Mouse (Mus musculus) urinary bladder, postnatal 25 days (tissue): ENCODE measurements at regions not wholly inside any gene's neighbourhood (a gene's known extent, or its start where the extent isn't known, plus 50 kb on each side); places are given as distances from the start of the nearest gene placed in this dataset.

Experiments used
- DNase-seq: peaks from one replicate; pipeline ENCODE4 v3.0.0; 2022; ENCODE audit warnings: low spot score

GRCm38 (mm10) chr1:80030635-80031034 lies 169.7 kb upstream of the Serpine2 start:
- DNase-seq = no peak

DNA sequence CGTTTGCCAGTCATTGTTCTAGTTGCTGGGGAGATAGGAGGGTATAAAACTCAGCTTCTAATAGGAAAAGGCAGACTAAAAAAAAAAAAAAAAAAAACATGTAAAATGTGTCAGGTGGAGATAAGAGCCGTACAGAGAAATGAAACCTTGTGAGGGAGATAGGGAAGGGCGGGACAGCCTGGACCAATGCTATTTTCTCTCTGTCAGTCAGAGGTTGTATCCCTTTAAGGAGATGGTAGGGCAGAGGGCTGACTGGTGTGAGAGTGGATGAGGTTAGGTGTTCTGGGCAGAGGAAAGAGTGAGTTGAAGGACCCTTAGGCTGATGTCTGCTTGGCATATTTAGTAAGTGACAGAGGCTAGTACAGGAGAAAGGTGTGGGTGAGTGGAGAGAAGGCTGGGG lies 169.2 kb upstream of the Serpine2 start:
- DNase-seq = no peak

GRCm38 (mm10) chr1:80025863-80026616 lies 165.1 kb upstream of the Serpine2 start:
- no peak for DNase-seq

GRCm38 (mm10) chr1:80023518-80024095 lies 162.6 kb upstream of the Serpine2 start:
- no peak for DNase-seq

- DNase-seq = no peak
Measured at GRCm38 (mm10) chr1:80021866-80022265, 160.9 kb upstream of the Serpine2 start.

- peak; percentile 6 for DNase-seq
Measured at GRCm38 (mm10) chr1:80018391-80019065, 157.5 kb upstream of the Serpine2 start.

GRCm38 (mm10) chr1:80015474-80015873 lies 154.5 kb upstream of the Serpine2 start:
- DNase-seq = no peak

GRCm38 (mm10) chr1:80014586-80014985 lies 153.6 kb upstream of the Serpine2 start:
- DNase-seq = no peak

DNA sequence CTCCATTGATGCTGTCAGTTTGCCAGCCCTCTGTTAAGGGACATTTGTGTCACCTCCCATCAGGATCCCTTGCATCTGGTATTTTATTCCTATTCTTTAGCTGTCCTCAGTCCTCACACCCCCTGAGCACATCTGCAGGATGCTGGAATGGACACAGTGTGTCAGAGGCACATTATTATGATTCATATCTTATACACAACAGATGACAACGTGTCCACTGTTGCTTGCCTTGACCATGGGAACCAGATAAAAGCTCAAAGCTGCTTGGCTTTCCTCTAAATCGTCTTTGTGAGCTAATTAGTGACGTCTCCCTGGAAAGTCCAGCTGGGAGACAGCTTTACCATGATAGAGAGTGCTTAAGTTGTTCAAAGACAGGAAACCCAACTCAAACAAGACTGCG lies 149.7 kb upstream of the Serpine2 start:
- no peak for DNase-seq

GRCm38 (mm10) chr1:79999081-79999480 lies 138.1 kb upstream of the Serpine2 start:
- DNase-seq = no peak

DNA sequence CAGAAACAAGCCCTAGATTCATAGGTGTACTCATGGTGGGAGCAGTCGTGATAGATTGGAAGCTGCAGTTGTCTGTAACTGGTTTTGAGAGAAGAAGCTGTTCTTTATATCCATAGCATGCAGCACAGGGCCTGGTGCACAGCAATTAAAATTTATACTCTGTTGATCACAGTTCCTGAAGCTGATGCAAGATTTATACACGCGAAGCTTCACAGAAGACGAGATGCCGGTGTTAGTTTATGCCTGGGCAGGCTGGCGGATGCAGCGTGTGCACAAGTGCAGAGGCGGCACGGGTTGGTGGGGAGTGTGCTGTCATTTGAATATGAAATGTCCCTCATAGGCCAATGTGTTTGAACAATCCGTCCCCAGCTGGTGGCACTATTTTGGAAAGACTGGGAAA lies 136.9 kb upstream of the Serpine2 start:
- no peak for DNase-seq

DNA sequence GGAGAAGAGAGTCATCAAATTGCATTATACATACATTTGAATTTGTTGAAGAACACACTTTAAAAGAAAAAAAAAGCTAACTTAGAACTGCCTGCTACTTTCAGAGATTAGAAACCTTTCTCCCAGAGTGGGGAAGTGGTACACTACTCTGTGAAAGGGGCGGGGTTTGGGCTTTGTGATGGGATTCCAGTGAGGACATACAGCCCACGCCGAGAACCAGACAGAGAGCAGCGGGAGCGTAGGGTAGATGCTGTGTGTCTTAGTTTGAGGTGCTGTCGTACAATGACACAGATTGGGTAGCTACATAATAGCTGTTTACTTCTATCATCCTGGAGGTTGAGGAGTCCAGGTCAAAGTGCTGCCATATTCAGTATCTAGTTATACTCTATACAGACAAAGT lies 136.5 kb upstream of the Serpine2 start:
- DNase-seq = no peak

GRCm38 (mm10) chr1:79984721-79985120 lies 123.7 kb upstream of the Serpine2 start:
- no peak for DNase-seq

DNA sequence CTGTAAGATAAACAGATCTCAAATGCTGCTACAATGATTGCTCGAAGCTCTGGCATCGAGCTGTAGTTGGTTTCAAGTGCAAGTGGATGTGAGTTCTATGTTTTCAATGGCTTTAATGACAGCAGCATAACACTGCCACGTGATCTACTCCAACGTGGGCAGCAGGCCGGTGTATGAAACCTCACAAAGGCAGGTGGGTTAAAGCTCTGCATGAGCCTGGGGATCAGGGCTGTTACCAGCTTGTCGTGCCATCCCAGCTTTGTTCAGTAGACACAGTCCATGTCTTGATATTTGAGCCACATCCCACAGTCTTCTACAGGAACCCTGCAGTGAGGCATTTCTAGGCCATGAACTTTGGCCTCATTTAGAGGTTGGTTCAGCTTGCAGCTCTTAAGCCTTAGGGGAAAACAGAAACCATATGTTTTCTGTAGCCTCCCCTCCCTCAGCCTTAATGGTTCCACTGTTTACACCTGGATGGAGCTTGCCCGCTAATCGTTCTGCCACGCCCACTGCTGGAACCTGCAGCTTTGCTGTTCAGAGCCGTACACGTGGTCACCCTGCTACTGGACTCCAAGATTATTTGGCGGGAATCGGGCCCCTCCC lies 121.8 kb upstream of the Serpine2 start:
- DNase-seq = no peak

DNA sequence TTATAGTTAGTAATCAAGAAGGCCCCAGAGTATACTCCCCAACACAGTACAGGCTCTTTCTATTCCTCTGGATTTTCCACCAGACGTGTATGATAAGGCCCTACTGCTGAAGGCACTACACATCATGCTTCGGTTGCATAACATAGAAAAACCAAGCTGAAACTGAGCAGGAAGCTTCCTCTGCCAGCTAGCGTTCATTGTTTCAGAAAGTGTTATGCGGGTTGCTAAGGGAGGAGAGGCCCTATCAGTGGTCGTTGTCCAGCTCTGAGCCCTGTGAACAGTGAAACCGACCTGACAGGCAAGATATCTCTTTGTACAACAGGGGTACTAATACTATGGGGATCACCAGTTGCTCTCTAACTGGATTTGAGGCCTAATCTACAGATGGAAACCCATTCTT lies 118.9 kb upstream of the Serpine2 start:
- no peak for DNase-seq

DNA sequence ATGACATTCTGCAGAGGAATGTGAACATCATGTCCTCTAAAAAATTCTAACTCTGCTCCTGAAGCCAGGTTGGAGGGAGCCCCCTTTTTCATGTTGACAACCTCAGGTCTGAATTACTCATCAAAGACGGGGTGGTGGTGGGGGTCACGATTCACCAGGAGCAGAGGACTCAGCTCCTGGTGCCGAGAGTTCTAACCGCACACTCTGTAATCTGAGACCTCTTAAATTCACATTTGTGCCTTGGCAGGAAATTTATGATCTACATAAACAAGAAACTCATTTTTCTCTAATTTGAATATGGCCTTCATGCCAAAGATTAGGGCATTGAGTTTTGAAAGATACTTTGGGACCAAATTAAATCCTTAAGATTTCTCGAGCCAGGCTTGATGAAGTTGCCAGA lies 117.2 kb upstream of the Serpine2 start:
- DNase-seq = no peak

DNA sequence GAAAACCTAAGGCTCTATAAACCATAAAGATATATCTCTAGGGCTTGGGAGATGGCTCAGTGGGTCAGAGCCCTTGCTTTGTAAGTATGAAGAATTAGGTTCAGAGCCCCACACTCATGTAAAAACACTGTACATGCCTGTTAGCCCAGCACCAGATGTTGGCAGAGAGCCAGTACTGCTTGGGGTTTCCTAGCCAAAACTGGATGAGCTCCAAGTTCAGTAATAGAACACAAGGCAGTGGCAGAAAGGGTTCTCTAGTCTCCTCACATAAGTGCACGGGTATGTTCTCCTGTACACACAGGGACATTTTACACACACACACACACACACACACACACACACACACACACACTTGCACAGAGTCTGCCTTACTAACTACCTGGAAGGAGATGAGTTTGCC lies 95.1 kb upstream of the Serpine2 start:
- DNase-seq = no peak

GRCm38 (mm10) chr1:79944231-79944630 lies 83.3 kb upstream of the Serpine2 start:
- DNase-seq = no peak

- DNase-seq = no peak
Measured at GRCm38 (mm10) chr1:79932435-79932834, 71.5 kb upstream of the Serpine2 start.

- no peak for DNase-seq
Measured at GRCm38 (mm10) chr1:79927740-79928139, 66.8 kb upstream of the Serpine2 start.

- DNase-seq = no peak
Measured at GRCm38 (mm10) chr1:79925776-79926175, 64.8 kb upstream of the Serpine2 start.

DNA sequence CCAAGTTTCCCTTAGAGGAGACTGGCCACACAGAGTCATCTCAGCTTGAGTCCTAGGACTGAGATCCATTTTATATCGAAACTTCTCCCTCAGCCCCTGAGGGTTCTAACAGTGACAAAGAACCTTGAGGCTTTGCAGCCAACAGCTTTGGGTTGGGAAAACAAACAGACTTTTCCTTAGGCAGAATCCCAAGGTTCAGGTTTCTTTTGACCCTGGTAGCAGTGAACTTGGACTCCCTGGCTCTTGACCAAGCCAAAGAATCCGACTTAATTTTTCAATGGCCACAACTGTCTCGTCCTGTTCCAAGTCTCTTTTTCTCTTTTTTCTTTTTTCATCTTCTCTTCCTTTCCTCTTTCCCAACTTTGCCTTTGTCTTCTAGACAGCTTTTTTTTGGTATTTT lies 60.9 kb upstream of the Serpine2 start:
- DNase-seq = no peak

DNA sequence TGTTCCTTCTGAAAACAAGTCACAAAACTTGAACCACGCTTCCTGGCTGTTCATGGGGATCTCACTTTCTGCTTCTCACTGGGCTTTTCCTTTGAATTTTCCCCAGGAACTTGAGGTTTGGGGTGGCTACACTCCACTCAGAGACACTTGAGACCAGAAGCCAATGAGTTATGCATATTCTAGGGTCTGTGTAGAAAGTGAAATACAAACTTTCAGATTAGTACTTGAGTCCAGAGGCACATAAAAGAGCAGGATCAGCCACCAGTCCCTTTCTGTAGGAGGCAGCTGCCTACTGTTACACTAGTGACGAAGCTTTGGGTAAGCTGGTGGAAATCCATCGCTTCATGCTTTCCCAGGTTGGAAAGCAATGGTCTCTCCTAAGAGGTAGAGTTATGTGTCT lies 60.4 kb upstream of the Serpine2 start:
- DNase-seq = no peak
